Mouse (Mus musculus) CD8-positive naive resting alpha-beta T cell, adult 2 months (primary cell): ENCODE results near the gene Il12b.
A peak's percentile ranks its signal among the peaks of the same experiment; 100 is the strongest.
"Not testable (repeated sequence)": the region's sequence is repeated elsewhere in the genome, so short reads cannot be mapped to it uniquely, and the experiment has no call there.

Experiments used
- DNase-seq, 2 experiments: peaks; one replicate each; pipeline ENCODE4 v3.0.0; 2022; ENCODE audit warnings: low read depth in 2 of 2, low spot score in 2 of 2

Gene Il12b

DNA sequence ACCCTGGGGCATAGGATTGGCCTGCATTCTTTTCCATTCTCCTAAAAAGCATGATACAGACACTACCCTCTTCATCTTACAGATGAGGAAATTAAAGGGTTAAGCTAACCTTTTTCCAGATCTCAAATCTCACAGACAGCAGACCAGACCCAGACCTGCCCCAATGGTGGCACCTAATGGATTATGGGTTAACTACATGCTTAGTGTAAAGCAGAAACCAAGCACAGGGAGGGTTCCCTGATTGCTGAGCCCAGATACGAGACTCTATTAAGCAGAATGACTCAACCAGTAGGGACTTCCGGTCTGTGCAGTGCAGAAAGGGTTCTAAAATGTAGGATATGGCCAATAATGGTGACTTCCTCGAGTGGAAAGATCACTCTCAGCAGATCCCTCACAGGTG lies 10.6 kb downstream of the Il12b start:
- DNase-seq, result no peak

DNA sequence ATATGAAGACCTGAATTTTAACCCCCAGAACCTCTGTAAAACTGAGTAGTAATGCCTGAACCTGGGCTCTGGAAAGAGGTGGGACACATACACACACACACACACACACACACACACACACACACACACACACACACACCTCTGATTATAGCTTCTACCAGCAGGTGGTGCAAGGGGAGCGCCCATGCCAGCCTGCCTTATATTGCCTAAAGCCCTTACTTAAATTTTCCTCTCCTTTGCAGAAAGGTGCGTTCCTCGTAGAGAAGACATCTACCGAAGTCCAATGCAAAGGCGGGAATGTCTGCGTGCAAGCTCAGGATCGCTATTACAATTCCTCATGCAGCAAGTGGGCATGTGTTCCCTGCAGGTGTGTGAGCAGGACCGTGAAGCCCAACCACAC lies 12.4 kb downstream of the Il12b start:
- peak in 1 of 2 experiments; percentile 31 for DNase-seq

DNA sequence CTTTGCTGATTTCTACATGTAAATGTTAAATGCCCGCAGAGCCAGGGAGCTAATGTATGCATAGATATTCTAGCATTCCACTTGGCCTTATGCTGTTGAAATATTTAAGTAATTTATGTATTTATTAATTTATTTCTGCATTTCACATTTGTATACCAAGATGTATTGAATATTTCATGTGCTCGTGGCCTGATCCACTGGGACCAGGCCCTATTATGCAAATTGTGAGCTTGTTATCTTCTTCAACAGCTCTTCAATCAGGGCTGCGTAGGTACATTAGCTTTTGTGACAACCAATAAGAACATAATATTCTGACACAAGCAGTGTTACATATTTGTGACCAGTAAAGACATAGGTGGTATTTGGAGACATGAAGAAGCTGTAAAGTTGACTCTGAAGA lies 13.5 kb downstream of the Il12b start:
- no peak for DNase-seq

DNA sequence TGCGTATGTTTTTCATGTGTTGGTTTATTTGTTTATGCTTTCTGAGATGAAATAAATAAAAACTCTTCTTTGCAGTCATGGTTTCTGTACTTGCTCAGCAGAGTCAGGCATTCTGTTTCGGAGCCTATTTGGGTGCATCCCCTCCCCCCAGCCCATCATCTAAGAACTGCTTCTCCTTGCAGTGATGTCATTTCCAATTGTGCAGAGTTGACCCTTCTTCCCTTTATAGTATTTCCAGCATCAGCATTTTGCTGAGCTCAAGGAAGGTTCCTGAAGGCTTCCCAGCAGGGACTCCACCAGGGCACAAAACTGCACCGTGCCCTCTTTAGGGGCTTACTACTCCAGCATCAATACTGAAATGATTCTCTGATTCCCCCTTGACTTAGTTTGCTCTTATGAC lies 14.7 kb downstream of the Il12b start:
- DNase-seq, result no peak

DNA sequence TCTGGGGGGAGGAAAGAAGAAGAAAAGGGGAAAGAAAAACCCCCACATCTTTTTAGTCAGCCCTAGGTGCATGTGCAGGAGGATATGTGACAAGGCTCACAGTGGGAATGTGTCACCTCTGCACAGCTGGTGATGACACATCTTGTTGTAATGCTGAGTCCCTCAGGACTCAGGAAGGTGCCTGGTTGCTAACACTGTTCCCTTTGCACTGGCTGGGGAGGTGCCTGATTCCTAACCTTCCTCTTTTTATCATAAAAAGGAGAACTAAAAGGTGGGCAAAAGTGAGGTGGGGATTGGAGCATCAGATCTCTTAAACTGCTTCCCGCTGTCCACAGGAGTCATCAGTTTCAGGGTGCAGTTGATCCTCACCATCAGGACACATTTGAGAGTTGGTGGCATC lies 17.5 kb downstream of the Il12b start:
- DNase-seq, result no peak

DNA sequence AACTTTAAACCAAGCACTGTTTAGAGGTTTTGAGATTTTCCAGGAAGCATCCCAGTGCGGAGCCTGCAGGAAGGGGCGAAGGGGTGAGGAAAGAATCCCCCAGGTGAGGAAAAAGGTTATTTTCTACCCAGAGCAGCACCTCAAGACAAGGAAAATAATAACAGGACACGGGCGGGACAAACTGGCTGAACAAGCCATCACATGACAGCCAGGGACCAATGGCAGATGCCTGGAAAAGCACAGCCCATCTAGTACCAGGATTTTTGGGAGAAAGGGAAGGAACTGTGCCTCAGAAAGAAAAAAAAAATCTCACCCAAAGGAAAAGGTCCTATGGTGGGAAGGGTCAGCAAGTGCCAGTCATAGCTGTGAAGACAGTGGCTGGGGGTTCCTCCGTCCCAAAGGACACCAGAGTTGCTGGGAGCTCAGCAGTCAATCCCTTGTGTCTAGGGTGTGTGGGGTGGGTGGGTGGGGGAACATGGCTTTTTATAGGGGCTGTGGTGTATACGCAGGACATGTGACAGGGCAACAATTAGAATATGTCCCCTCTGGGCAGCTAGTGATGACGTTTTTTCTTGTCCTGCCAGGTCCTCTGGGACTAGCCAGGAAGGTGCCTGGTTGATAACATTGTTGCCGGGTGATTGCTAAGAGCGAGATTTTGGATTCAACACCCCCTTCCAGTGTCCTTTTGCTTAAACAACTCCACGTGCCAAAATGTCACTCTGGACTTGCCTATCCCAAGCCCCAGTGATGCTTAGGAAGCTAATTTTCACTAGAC lies 22.7 kb downstream of the Il12b start:
- no peak for DNase-seq

DNA sequence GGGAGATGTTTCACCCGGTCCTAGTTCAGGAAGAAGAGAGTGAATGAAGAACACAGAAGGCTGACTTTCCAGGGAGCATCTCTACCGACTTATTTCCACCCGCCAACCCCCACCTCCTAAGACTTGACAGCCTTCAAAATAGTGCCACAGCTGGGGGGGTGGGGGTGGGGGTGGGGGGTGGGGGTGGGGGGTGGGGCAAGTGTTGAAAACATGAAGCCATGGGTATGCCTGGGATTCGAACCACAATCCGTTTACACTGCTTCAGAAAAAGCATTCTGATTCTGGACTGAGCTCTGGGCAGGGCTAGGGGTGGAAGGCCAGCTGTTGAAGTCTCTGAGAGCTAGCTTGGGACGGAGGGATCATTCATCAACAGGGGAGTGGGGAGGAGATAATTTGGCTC lies 23.4 kb downstream of the Il12b start:
- no peak for DNase-seq

DNA sequence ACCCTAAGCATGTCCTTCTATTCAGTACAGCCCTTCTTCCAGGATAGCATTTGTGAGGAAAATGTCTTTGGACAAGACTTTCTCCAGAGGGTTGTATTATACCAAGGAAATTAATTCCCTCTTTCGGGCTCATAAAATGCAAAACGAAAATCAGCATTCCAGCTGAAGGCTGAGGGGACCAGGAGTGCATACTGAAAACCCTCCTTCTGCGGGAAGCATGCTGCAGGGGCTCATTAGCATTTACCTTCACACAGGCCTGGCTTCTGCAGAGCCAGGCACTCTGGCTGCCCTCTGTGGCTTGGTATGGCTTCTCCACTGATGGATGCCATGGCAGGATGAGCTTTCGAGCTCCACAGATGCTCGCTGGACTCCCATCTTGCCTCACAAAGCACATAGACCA lies 24.1 kb downstream of the Il12b start:
- DNase-seq, result no peak

DNA sequence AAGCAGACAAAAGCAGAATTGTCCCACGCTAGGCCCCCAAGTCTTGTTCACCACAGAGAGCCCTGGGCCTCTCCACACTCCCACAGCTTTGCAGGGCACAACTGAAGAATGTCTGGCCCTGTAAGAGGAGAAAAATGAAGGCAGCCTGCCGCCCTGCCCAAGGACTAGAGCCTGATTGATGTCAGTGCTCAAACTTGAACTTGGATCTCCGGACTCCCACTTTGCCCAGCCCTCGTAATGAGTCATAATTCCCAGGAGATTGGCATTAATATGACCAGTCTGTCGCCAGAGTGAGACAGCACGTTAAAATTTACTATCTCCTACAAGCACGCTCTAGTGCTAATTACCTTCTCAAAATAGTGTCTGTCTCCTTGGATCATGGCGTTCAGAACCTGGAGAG lies 25.1 kb downstream of the Il12b start:
- no peak for DNase-seq

DNA sequence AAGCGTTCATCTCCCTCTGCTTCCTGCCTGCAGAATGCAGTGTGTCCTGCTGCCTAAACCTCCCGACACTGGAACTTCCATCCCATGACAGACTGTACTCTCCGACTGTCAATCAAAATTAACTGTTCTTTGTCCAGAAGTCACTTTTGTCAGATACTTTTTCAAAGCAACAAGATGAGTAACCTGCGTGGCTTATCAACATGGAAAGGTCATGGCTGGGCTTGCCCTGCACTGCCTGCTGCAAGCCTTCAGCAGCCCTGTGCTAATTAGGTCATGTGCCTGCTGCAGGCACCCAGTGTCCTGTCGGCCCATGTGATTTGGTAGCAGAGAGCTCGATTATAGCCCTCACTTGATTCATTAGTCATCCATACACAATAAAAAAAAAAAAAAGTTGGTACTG lies 25.8 kb downstream of the Il12b start:
- no peak for DNase-seq

DNA sequence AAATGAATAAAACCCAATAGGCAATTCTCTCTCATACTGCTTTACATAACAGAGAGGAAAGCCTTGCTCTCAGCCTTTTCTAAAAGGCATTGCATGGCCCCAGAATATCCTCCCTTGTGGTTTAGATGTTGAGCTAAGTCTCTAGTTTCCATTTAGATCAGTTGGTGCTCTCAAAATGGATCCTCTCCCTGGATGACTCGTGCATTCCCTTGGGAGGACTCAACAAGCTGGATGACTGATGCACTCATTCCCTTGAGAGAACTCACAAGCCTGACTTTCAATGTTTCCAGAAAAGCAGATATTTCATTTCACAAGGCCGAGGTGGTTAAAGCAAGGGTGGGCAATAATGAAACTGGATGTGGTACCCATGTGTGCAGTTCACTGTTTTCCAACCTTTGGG lies 28.1 kb downstream of the Il12b start:
- no peak for DNase-seq

DNA sequence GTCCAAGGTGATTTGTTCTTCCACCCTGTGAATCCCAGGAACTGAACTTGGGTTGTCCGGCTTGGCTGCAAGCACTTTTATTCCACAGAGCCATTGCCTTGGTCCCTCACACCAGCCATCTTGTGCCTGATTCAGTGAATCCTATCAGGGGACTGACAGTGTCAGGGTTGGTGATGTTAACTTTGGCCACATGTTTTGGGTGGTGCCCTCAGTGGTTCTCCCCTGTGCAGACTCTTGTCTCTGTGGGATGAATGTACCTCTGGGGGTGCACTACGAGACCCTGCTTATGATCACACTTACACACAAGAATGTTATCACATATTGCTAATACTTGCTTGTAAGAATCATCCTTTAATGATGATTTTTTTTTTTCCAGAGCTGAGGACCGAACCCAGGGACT lies 30.2 kb downstream of the Il12b start:
- DNase-seq, result no peak

DNA sequence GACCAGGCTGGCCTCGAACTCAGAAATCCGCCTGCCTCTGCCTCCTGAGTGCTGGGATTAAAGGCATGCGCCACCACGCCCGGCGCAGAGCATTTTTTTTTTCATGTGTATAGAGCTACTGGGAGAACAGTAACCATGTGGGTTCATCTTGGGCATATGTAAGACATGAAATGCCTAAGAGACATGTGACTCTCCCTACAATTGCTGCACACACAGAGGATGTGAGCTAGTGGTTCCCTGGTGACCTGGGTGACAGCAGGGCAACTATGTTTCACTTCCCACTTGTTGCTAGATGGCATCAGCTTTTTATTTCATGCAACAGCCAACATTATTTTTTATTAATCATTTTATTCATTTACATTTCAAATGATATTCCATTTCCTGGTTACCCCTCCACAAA lies 37.9 kb downstream of the Il12b start:
- DNase-seq, result no peak

DNA sequence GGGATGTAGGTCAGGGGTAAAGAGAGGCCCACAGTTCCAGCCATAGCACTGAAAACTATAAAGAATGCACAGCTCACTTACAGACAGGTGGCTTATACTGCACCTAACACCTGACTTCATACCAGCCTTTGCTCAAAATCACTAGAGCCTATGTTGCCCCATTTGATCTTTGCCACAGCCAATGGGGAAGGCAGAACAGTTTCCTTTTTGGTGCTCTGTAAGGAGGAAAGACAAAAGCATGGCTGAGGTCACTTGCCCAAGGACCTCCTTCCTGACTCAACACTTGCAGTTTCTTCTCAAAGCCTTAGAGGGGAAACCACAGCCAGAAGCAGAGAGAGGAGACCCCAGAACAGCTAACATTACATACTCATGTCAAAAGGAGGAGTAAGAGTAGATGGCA lies 51.2 kb downstream of the Il12b start:
- DNase-seq, result no peak

DNA sequence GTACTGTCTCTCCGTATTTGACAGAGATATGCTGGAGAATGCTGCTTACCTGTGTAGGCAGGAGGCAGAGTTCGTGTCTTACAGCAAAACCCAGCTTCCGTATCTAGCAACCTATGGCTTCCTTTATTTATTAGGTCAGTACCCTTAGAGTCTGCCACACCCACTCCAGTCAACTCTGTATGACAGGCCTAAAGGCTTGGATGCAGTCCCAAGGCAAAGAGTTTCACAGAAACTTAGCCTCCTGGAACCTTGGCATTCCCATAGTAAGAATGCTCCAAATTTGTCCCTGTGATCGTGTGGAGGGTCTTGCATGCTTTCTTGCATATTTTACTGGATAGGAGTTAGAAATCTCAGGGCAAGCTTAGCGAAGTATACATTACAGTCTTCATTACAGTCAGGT lies 52.2 kb downstream of the Il12b start:
- DNase-seq, result not testable (repeated sequence)

DNA sequence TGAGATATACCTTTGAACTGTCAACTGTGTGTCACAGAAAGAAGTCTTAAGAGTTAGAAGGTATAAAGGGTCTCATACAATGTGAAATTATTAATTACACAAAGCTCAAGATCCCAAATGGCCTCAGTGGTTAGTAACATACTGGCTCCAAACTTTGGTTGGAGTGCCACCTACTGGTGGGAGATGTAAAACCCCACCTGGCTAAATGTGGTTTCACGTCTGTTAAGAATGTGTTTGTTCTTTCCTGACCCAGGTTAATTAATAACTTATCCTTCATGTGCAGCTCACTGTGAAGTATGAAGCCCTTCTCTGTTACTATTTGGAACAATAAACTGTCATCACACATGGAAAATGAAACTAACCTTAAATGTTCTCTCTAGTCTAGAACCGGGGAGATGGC lies 53.6 kb downstream of the Il12b start:
- peak; percentile 35 to 63 for DNase-seq

DNA sequence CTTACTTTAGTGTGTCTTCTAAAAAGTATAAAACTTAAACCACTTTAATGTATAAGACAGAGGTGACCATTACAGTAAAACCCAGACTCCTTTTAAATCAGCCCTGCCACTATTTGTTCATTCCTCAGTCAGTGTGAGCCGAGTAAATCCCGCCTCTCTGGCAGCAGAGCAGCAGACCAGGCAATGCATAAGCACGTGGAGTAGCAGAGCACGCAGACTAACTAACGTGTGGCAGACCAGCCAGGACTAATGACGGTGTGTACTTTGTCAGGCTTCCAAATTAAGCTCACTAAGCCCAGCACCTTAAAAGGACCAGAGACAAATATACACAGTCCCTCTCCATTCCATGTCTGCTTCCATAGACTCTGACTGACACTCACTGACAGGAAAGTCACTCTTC lies 61.6 kb downstream of the Il12b start:
- DNase-seq, result no peak
